Comparison of ENCODE assay signal across 28 mouse cellular contexts in the genomic region with DNA sequence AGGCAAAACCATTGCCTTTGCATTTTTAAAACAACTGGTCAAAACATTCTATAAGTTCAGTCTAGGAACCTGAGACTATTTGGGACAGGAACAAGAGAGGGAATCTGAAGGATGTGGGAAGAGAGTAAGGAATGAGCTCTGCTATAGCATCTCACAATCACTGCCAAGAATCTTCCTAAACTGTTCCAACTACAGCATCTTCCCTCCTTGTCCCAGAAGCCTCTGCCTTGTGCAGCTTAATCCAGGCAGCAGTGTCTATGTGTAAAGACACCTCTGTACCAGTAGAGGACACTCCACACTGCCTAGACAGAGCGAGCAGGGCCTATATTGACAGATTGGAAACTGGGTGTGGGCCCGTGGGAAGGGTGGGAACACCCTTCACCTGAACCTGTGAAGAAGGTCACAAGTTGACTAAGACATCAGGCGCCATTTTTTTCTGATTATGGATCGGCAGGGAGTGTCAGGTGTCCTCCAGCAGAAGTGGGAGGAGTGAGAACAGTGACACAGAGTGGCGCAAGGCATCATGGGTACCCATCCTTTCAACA. TPM values are rescaled to one million over a fixed set of nuclear protein-coding genes. Genes with fewer than 3 reads are reported as not detected.
DNase-seq lines count a peak whose midpoint lies in the region; ATAC-seq and TF ChIP-seq lines count a peak whose summit lies in the region.
"Had no signal": no experiment of that assay in that cellular context is flagged by ENCODE, and none has a peak within 500 bp of the region (broad histone marks: within the 10 kb centered on the region; RNA-seq: fewer than 3 reads in every experiment).

No protein-coding gene starts in this region.

- peak; percentile 75 for DNase-seq in heart, adult 11 months
- no peak for DNase-seq in heart, postnatal 14 days
- no peak for DNase-seq in liver, embryonic 14.5 days (ENCODE audit: low read depth in 3 of 3, low spot score in 3 of 3)
- no peak for DNase-seq in CH12.LX (ENCODE audit: extremely low read depth)
- DNase-seq in brain, embryonic 14.5 days (ENCODE audit: low read depth): no peak
- DNase-seq in embryo, embryonic 10.5 days (ENCODE audit: low spot score): no peak
- no peak for DNase-seq in frontal cortex, postnatal 14 days (ENCODE audit: low spot score in 2 of 2)
- DNase-seq: adrenal gland, postnatal 36 days; B cell, adult 2 months; cerebellum, adult 18-20 months; cerebellum, postnatal 25 days; gastrocnemius, postnatal 14 days; heart, adult 2 months; heart, postnatal 4 days; kidney, adult 8-10 months; kidney, postnatal 36 days; lung, postnatal 4 days; retina, postnatal 1 day had no signal

- in situ Hi-C loops in CH12.LX (cut with MboI; ENCODE audit: low pct_ligation_motif_present, low pct_unique_long_range_greater_than_20kb, low sequenced_read_pairs): no loop called here

- no peaks in the 10 kb centered on the region for H3K79me2 ChIP-seq in CH12.LX (replicated peaks; ENCODE audit: control insufficient read depth, extremely low read depth, insufficient read depth, poor library complexity, severe bottlenecking)

- H3K36me3 ChIP-seq in liver, embryonic 14.5 days (replicated peaks; ENCODE audit: control insufficient read depth, insufficient read depth, low read depth): no peaks in the 10 kb centered on the region
- no peaks in the 10 kb centered on the region for H3K36me3 ChIP-seq in liver, embryonic 12.5 days
- H3K36me3 ChIP-seq in CH12.LX (replicated peaks in 1 of 2; ENCODE audit: control insufficient read depth in 1 of 2, insufficient read depth in 1 of 2, low read length in 1 of 2): no peaks in the 10 kb centered on the region
- H3K36me3 ChIP-seq: forebrain, embryonic 10.5 days; limb, embryonic 13.5 days; midbrain, embryonic 10.5 days had no signal

- no peak for TF ChIP-seq POLR2A in CH12.LX (IDR thresholded peaks at IDR 0.05; ENCODE audit: low read depth, low read length)
- TF ChIP-seq POLR2A in brain, embryonic 14.5 days (IDR thresholded peaks at IDR 0.05; ENCODE audit: borderline replicate concordance, extremely low read depth, insufficient read depth, insufficient read length, poor library complexity, severe bottlenecking): no peak

- H3K9ac ChIP-seq in liver, embryonic 14.5 days (replicated peaks): no peak overlapping the region
- no peak overlapping the region for H3K9ac ChIP-seq in liver, embryonic 12.5 days
- H3K9ac ChIP-seq in CH12.LX (ENCODE audit: insufficient read depth, low read depth): no peak overlapping the region
- H3K9ac ChIP-seq: limb, embryonic 13.5 days had no signal

- no peaks in the 10 kb centered on the region for H3K27me3 ChIP-seq in liver, embryonic 14.5 days (ENCODE audit: control insufficient read depth, insufficient read depth, low read length)
- H3K27me3 ChIP-seq in liver, embryonic 12.5 days (replicated peaks): no peaks in the 10 kb centered on the region
- peaks cover 91% of the 10 kb centered on the region for H3K27me3 ChIP-seq in CH12.LX (replicated peaks)

- TF ChIP-seq EP300 in liver, embryonic 14.5 days (IDR thresholded peaks at IDR 0.05; ENCODE audit: low read depth): no peak
- no peak for TF ChIP-seq EP300 in CH12.LX (IDR thresholded peaks at IDR 0.05; ENCODE audit: low read length)

- no peak overlapping the region for H3K27ac ChIP-seq in liver, embryonic 14.5 days
- no peak overlapping the region for H3K27ac ChIP-seq in liver, embryonic 12.5 days
- no peak overlapping the region for H3K27ac ChIP-seq in CH12.LX (ENCODE audit: insufficient read depth, low read depth)
- H3K27ac ChIP-seq: forebrain, embryonic 10.5 days; heart, adult 2 months; limb, embryonic 13.5 days; midbrain, embryonic 10.5 days had no signal

- WGBS in liver, embryonic 14.5 days (ENCODE audit: insufficient replicate concordance): 50% methylated on average over 5 of the region's 5 CpGs
- WGBS in liver, embryonic 12.5 days (ENCODE audit: insufficient replicate concordance): 55% methylated on average over 5 of the region's 5 CpGs

- intact Hi-C loops in heart, postnatal 14 days (cut with DNase I): no loop called here

- no peaks in the 10 kb centered on the region for H3K4me1 ChIP-seq in liver, embryonic 14.5 days (replicated peaks; ENCODE audit: control insufficient read depth in 2 of 2, insufficient read depth in 2 of 2, low read length in 1 of 2)
- no peaks in the 10 kb centered on the region for H3K4me1 ChIP-seq in liver, embryonic 12.5 days
- H3K4me1 ChIP-seq in CH12.LX (ENCODE audit: control insufficient read depth in 1 of 2, insufficient read depth in 2 of 2): no peaks in the 10 kb centered on the region
- H3K4me1 ChIP-seq: forebrain, embryonic 10.5 days; limb, embryonic 13.5 days; midbrain, embryonic 10.5 days had no signal

- no peak overlapping the region for H3K4me3 ChIP-seq in liver, embryonic 14.5 days (ENCODE audit: insufficient read depth in 1 of 2, low read depth in 2 of 2, low read length in 2 of 2)
- no peak overlapping the region for H3K4me3 ChIP-seq in liver, embryonic 12.5 days
- no peak overlapping the region for H3K4me3 ChIP-seq in CH12.LX (replicated peaks in 1 of 3; ENCODE audit: low read depth in 2 of 3, low read length in 2 of 3, poor library complexity in 1 of 3)
- H3K4me3 ChIP-seq: forebrain, embryonic 10.5 days; heart, adult 2 months; limb, embryonic 13.5 days; midbrain, embryonic 10.5 days had no signal

- TF ChIP-seq CTCF in liver, embryonic 14.5 days (IDR thresholded peaks at IDR 0.05; ENCODE audit: low read depth): peak; percentile 22
- TF ChIP-seq CTCF in CH12.LX (conservative IDR thresholded peaks at IDR 0.05 in 1 of 2, IDR thresholded peaks at IDR 0.05 in 1 of 2; ENCODE audit: low read depth in 2 of 2, low read length in 2 of 2): peak in 1 of 2 experiments; percentile 59; a peak in 2 of 4 replicates
- peak; percentile 14; the same call in 1 of the 2 replicates for TF ChIP-seq CTCF in brain, embryonic 14.5 days (IDR thresholded peaks at IDR 0.05; ENCODE audit: borderline replicate concordance, extremely low read depth, insufficient read depth, insufficient read length)

- dilution Hi-C loops in CH12.LX (cut with MboI; ENCODE audit: extremely low pct_ligation_motif_present, extremely low pct_unique_long_range_greater_than_20kb, low sequenced_read_pairs): no loop called here

- no peak overlapping the region for H3K4me2 ChIP-seq in liver, embryonic 14.5 days (ENCODE audit: low read depth)
- no peak overlapping the region for H3K4me2 ChIP-seq in liver, embryonic 12.5 days
- H3K4me2 ChIP-seq in CH12.LX (ENCODE audit: insufficient read depth, low read depth, poor library complexity, severe bottlenecking): peak overlapping the region; percentile 18
- H3K4me2 ChIP-seq: limb, embryonic 13.5 days had no signal

- H3K9me3 ChIP-seq in liver, embryonic 14.5 days (ENCODE audit: control insufficient read depth, low read length): no peaks in the 10 kb centered on the region
- H3K9me3 ChIP-seq in liver, embryonic 12.5 days (replicated peaks): no peaks in the 10 kb centered on the region
- H3K9me3 ChIP-seq in CH12.LX (replicated peaks; ENCODE audit: low read length): no peaks in the 10 kb centered on the region
- H3K9me3 ChIP-seq: forebrain, embryonic 10.5 days; limb, embryonic 13.5 days; midbrain, embryonic 10.5 days had no signal

- peak; percentile 41 for TF ChIP-seq RAD21 in CH12.LX (IDR thresholded peaks at IDR 0.05; ENCODE audit: low read depth, low read length)

- no peak for ATAC-seq in liver, embryonic 14.5 days (ENCODE audit: insufficient read depth)
- ATAC-seq in liver, embryonic 12.5 days: no peak
- ATAC-seq: hindbrain, embryonic 16.5 days had no signal

RNA-seq across cellular contexts. Expression of gene Krt1, which starts 15.7 kb away (rescaled TPM):
- under 1 TPM in 1 of 2 experiments, not detected in 1; 0.07 TPM for total RNA-seq in heart, postnatal 14 days (2021)
- polyA plus RNA-seq in liver, embryonic 14.5 days (2012; rRNA removed): 0.02 and 0.04 TPM in 2 replicates
- polyA plus RNA-seq in liver, embryonic 14.5 days (2014; fragmentation: Nextera tagmentation; extraction: Ambion mirVana): not detected in 2 replicates
- 0.06 and 0.38 TPM in 2 replicates for polyA plus RNA-seq in liver, embryonic 12.5 days (2016; fragmentation: Nextera tagmentation; extraction: Ambion mirVana)
- not detected in 2 replicates for total RNA-seq in CH12.LX (2012; rRNA removed)
- not detected in 2 replicates for total RNA-seq in CH12.LX (2014; rRNA removed)
- not detected in 2 replicates for polyA plus RNA-seq in CH12.LX (2012; ENCODE audit: insufficient read length, low read depth)
- 14.9 and 19.4 TPM in 2 replicates for polyA plus RNA-seq in brain, embryonic 14.5 days (2012; rRNA removed)
- total RNA-seq: gastrocnemius, postnatal 14 days; heart, adult 2 months; heart, postnatal 4 days had no signal
- polyA plus RNA-seq: liver, embryonic 16.5 days had no signal

RNA-seq across cellular contexts. Expression of gene Krt2, which starts 16.9 kb away (rescaled TPM):
- not detected for total RNA-seq in heart, postnatal 14 days (2021)
- not detected in 2 replicates for polyA plus RNA-seq in liver, embryonic 14.5 days (2012; rRNA removed)
- not detected in 2 replicates for polyA plus RNA-seq in liver, embryonic 14.5 days (2014; fragmentation: Nextera tagmentation; extraction: Ambion mirVana)
- not detected in 2 replicates for polyA plus RNA-seq in liver, embryonic 12.5 days (2016; fragmentation: Nextera tagmentation; extraction: Ambion mirVana)
- total RNA-seq in CH12.LX (2012; rRNA removed) (not detected in 2 replicates), CH12.LX (2014; rRNA removed) (not detected in 2 replicates)
- polyA plus RNA-seq in CH12.LX (2012; ENCODE audit: insufficient read length, low read depth): not detected in 2 replicates
- not detected in 2 replicates for polyA plus RNA-seq in brain, embryonic 14.5 days (2012; rRNA removed)
- total RNA-seq: adrenal gland, postnatal 36 days; ES-E14; gastrocnemius, postnatal 14 days; heart, adult 2 months; heart, postnatal 4 days had no signal
- polyA plus RNA-seq: forebrain, embryonic 10.5 days; heart, adult 2 months; heart, embryonic 14.5 days; liver, embryonic 16.5 days; midbrain, embryonic 10.5 days had no signal

RNA-seq across cellular contexts. Expression of gene Krt73, which starts 32.7 kb away (rescaled TPM):
- total RNA-seq in heart, postnatal 14 days (2021): not detected
- polyA plus RNA-seq in liver, embryonic 14.5 days (2012; rRNA removed): not detected in 2 replicates
- not detected in 2 replicates for polyA plus RNA-seq in liver, embryonic 14.5 days (2014; fragmentation: Nextera tagmentation; extraction: Ambion mirVana)
- polyA plus RNA-seq in liver, embryonic 12.5 days (2016; fragmentation: Nextera tagmentation; extraction: Ambion mirVana): not detected in 2 replicates
- total RNA-seq in CH12.LX (2012; rRNA removed) (not detected in 2 replicates), CH12.LX (2014; rRNA removed) (not detected in 2 replicates)
- polyA plus RNA-seq in CH12.LX (2012; ENCODE audit: insufficient read length, low read depth): not detected in 2 replicates
- polyA plus RNA-seq in brain, embryonic 14.5 days (2012; rRNA removed): 0.78 and 0.98 TPM in 2 replicates
- total RNA-seq: adrenal gland, postnatal 36 days; ES-E14; gastrocnemius, postnatal 14 days; heart, adult 2 months; heart, postnatal 4 days had no signal
- polyA plus RNA-seq: forebrain, embryonic 10.5 days; heart, adult 2 months; heart, embryonic 14.5 days; limb, embryonic 13.5 days; liver, embryonic 16.5 days; midbrain, embryonic 10.5 days had no signal

RNA-seq across cellular contexts. Expression of gene Krt77, which starts 34.6 kb away (rescaled TPM):
- not detected for total RNA-seq in heart, postnatal 14 days (2021)
- 0.01 TPM in 2 replicates for polyA plus RNA-seq in liver, embryonic 14.5 days (2012; rRNA removed)
- polyA plus RNA-seq in liver, embryonic 14.5 days (2014; fragmentation: Nextera tagmentation; extraction: Ambion mirVana): not detected in 2 replicates
- not detected in 2 replicates for polyA plus RNA-seq in liver, embryonic 12.5 days (2016; fragmentation: Nextera tagmentation; extraction: Ambion mirVana)
- total RNA-seq in CH12.LX (2012; rRNA removed) (not detected in 2 replicates), CH12.LX (2014; rRNA removed) (not detected in 2 replicates)
- not detected in 2 replicates for polyA plus RNA-seq in CH12.LX (2012; ENCODE audit: insufficient read length, low read depth)
- 0.53 and 2.3 TPM in 2 replicates for polyA plus RNA-seq in brain, embryonic 14.5 days (2012; rRNA removed)
- total RNA-seq: adrenal gland, postnatal 36 days; ES-E14; gastrocnemius, postnatal 14 days; heart, postnatal 4 days had no signal
- polyA plus RNA-seq: forebrain, embryonic 10.5 days; heart, adult 2 months; heart, embryonic 14.5 days; liver, embryonic 16.5 days; midbrain, embryonic 10.5 days had no signal

RNA-seq across cellular contexts. Expression of gene Krt72, which starts 48.6 kb away (rescaled TPM):
- not detected for total RNA-seq in heart, postnatal 14 days (2021)
- not detected in 2 replicates for polyA plus RNA-seq in liver, embryonic 14.5 days (2012; rRNA removed)
- not detected in 2 replicates for polyA plus RNA-seq in liver, embryonic 14.5 days (2014; fragmentation: Nextera tagmentation; extraction: Ambion mirVana)
- polyA plus RNA-seq in liver, embryonic 12.5 days (2016; fragmentation: Nextera tagmentation; extraction: Ambion mirVana): not detected in 2 replicates
- total RNA-seq in CH12.LX (2012; rRNA removed) (not detected in 2 replicates), CH12.LX (2014; rRNA removed) (not detected in 2 replicates)
- polyA plus RNA-seq in CH12.LX (2012; ENCODE audit: insufficient read length, low read depth): not detected in 2 replicates
- 0.04 and 0.08 TPM in 2 replicates for polyA plus RNA-seq in brain, embryonic 14.5 days (2012; rRNA removed)
- total RNA-seq: adrenal gland, postnatal 36 days; ES-E14; gastrocnemius, postnatal 14 days; heart, adult 2 months; heart, postnatal 4 days; layer of hippocampus, postnatal 10 days; left cerebral cortex, postnatal 10 days had no signal
- polyA plus RNA-seq: forebrain, embryonic 10.5 days; heart, adult 2 months; heart, embryonic 14.5 days; liver, embryonic 16.5 days; midbrain, embryonic 10.5 days had no signal

Comparison
In these comparisons a context has a peak if more than half of its experiments do, and no peak if none do; other contexts are left out.
1. RNA of gene Krt1, which starts 15.7 kb away (polyA plus RNA-seq): 14.9 to 19.4 TPM in brain, embryonic 14.5 days; 0.06 to 0.38 TPM in liver, embryonic 12.5 days, 0.02 to 0.04 TPM in liver, embryonic 14.5 days and not detected in CH12.LX; every median in the first group is over 10 times any median in the second.